Mouse (Mus musculus) intestine, embryonic 14.5 days (tissue): ENCODE results near the gene Nav2. TPM values are rescaled to one million over a fixed set of nuclear protein-coding genes. Genes with fewer than 3 reads are reported as not detected.

ENCODE experiments used
- ATAC-seq: fragments of 200-750 bp; cut with Nextera tagmentation; replicated peaks from 2 replicates; pipeline ENCODE4 v1.8.0; 2017; ENCODE audit warnings: low read depth, moderate number of reproducible peaks, moderate TSS enrichment, moderate library complexity; ENCODE audit not compliant: low FRiP score, low TSS enrichment
- DNase-seq: peaks from one replicate; pipeline ENCODE4 v3.0.0-alpha.2; 2018; ENCODE audit warnings: low spot score
- H3K27ac ChIP-seq: fragments of 300-500 bp; sonication (generic); 2 replicates; pipeline ENCODE4 v1.5.1; 2014; ENCODE audit warnings: low read depth, mild to moderate bottlenecking, control low read depth
- H3K27me3 ChIP-seq: fragments of 300-500 bp; sonication (generic); replicated peaks from 2 replicates; pipeline ENCODE4 v1.6.1; 2014; ENCODE audit warnings: low read length, control low read depth; ENCODE audit not compliant: control insufficient read depth, insufficient read depth
- H3K36me3 ChIP-seq: fragments of 300-500 bp; sonication (generic); 2 replicates; pipeline ENCODE4 v1.6.1; 2014; ENCODE audit warnings: low read length, control low read depth; ENCODE audit not compliant: control insufficient read depth, insufficient read depth
- H3K4me1 ChIP-seq: fragments of 300-500 bp; sonication (generic); replicated peaks from 2 replicates; pipeline ENCODE4 v1.6.1; 2014; ENCODE audit warnings: low read length, control low read depth, mixed read lengths; ENCODE audit not compliant: control insufficient read depth, insufficient read depth
- H3K4me2 ChIP-seq: fragments of 300-500 bp; sonication (generic); 2 replicates; pipeline ENCODE4 v1.6.1; 2014; ENCODE audit warnings: low read length
- H3K4me3 ChIP-seq: fragments of 300-500 bp; sonication (generic); 2 replicates; pipeline ENCODE4 v1.5.1; 2014; ENCODE audit warnings: low read depth, low read length, control low read depth, mixed read lengths
- H3K9ac ChIP-seq: fragments of 300-500 bp; sonication (generic); 2 replicates; pipeline ENCODE4 v1.6.1; 2014; ENCODE audit warnings: mild to moderate bottlenecking, low read length
- H3K9me3 ChIP-seq: fragments of 300-500 bp; sonication (generic); 2 replicates; pipeline ENCODE4 v1.6.1; 2016; ENCODE audit warnings: low read length, control low read depth; ENCODE audit not compliant: control insufficient read depth
- WGBS: fragments of 180-500 bp; shearing (Covaris S2); extraction: QIAGEN DNeasy Blood & Tissue Kit; methylation state at CpG from one replicate; pipeline ENCODE4 v1.1.7; 2014; 5-methylcytosine and 5-hydroxymethylcytosine counted together
- polyA plus RNA-seq: library from polyadenylated mRNA; unstranded; fragments of >200 nt; fragmentation: Nextera tagmentation; extraction: Ambion mirVana; gene quantifications from 2 replicates; pipeline ENCODE4 v1.2.1, GENCODE M21; 2014

Nav2 gene
- polyA plus RNA-seq, 1 experiment from 2014 or later: 31.5 TPM

DNA sequence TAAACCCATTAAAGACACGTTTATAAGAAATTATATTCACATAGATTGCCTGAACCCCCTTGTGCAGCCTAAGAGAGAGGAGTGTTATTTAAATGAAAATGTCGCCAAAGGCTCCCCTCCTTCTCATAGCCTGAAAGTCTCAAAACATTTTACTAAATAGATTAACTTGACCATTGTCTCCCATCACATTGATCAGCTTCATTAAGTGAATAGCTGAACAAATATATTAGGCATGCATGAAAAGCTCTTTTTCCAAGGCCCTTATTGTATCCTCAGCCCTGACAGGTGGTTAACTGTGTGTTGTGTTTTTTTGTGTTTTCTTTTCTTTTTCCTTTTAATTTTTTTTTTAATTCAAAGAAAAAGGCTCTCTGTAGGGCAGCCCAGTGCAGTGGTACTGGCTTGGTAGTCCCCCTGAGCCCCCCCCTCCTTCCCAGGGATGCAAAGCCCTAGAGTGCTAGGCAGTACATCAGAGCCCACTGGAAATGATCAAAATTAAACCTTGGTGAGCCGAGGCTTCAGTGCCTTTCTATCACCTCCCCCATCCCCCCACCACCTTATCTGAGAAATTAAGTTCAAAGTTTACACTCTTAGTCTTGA is 732.3 kb downstream of the Nav2 start:
- H3K4me1 ChIP-seq: no peaks in the 10 kb centered on the region
- DNase-seq (no peak), ATAC-seq (no peak)
- H3K36me3 ChIP-seq: no peaks in the 10 kb centered on the region
- WGBS: 19% methylated on average over 3 of the region's 3 CpGs
- H3K9me3 ChIP-seq: no peaks in the 10 kb centered on the region
- H3K27ac ChIP-seq: no peak overlapping the region
- peaks cover 62% of the 10 kb centered on the region for H3K27me3 ChIP-seq
- no peak overlapping the region for H3K9ac ChIP-seq
- H3K4me2 ChIP-seq: no peak overlapping the region
- no peak overlapping the region for H3K4me3 ChIP-seq

Other genes with a start within 250 kb of the Nav2 start
- 39.0 and 39.1 TPM in 2 replicates for gene Zdhhc13, start 119.7 kb upstream of the Nav2 start, polyA plus RNA-seq
- gene Csrp3, start 60.7 kb upstream of the Nav2 start, polyA plus RNA-seq: not detected in 2 replicates
- gene E2f8, start 27.1 kb upstream of the Nav2 start, polyA plus RNA-seq: 18.8 and 21.9 TPM in 2 replicates